Mouse (Mus musculus): ENCODE data around the gene Olfr15.
"Not testable (repeated sequence)": the region's sequence is repeated elsewhere in the genome, so short reads cannot be mapped to it uniquely, and the experiment has no call there.

Gene Olfr15

DNA sequence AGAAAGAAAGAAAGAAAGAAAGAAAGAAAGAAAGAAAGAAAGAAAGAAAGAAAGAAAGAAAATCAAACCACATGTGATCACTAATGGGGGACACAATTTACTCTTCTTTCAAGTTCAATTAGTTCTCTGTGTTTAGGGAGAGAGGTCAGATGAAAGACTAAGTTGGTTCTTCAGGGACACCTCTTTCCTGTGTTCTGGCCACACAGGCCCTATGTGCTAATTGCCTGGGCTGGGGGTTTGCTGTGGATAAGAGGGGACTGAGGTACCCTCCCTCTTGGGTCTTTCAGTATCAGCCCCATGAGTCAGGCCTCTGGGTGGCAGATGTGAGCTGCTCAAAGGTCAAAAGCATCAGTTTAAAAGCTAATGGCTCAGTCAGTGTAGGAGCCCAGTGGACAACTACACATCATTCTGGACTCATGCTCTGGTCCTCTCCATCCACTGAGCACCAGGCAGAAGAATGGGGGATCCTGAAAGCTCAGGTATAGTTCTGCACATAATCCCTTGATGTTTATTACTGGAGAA is at the start of gene Olfr15:
Olfr15 (plus strand) TSS at position 291 of the 522 bp plus-strand sequence.
- DNase-seq = no peak

DNA sequence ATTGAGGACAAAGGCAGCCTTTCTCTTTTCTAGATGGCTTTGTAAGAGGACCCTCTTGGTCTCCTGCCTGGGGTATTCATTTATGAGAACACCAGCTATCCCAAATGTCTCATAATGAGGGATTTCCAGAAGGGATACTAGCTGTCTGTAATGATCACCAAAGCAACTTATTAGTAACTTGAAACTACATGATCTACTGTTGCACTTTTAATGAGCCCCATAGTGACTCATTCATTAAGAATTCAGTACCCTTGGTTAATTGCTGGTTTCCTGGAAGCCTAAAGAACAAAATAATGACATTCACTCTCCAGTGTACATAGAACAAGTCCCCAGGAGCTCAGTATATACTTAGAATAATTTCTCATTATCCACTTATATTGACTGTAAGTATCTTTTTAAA is 49.4 kb upstream of the Olfr15 start:
- no peak for DNase-seq

DNA sequence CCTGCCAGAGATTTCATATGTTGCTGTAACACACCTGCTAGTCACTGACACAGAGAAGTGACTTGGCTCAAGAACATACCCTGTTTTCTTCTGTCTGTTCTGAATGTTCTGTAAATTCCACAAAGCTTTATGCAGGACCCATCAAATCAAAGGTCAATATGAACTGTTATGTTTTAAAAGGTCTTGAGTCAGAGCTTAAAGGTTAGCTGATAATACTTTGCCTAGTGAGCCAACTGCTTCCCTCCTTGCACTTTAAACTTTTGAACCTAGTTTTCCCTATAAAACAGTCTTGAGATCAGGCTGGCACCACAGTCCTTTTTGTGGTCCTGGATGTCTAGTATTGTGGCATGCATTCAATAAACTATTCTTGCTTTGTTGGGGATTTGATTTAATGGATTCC is 42.3 kb upstream of the Olfr15 start:
- DNase-seq = no peak

- DNase-seq = no peak
These were observed 22.5 kb upstream of the Olfr15 start for GRCm38 (mm10) chr16:3808176-3808575.

DNA sequence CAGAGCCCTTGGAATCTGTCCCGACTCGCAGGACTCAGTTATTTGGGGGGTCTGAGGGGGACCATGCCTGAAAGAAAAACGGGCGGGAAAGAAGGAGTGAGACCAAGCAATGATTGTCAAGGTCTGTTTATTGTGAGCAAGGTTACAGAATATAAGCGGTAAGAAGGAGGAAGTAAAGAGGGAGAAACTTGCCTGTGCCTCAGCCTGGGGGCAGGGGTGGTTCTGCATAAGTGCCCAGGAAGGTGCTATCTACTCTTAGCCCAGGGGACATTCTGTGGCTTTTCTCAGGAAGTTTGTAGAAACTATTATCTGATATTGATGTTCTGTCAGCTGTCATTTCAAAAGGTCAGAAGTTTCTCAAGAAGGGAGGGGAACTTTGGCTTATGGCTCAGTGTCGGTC is 16.0 kb upstream of the Olfr15 start:
- not testable (repeated sequence) for DNase-seq

GRCm38 (mm10) chr16:3820202-3820601 is 10.5 kb upstream of the Olfr15 start:
- DNase-seq = no peak

DNA sequence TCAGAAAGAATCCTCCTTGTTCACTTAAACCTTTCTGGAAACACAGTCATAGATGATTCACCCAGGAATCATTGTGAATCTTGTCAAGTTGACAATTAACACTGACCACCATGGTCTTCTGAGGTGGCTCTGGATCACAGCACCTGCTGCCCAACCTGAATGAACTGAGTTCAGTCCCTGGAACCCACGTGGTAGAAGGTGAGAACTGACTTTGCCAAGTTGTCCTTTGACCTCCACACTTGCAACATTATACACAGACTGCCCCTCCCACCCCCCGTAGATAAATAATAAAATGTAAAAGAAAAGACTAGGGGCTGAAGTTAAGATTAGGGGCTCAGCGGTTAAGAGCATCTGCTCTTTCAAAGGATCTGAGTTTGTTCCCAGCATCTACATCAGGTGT is 2.7 kb upstream of the Olfr15 start:
- DNase-seq = no peak

GRCm38 (mm10) chr16:3829727-3830126 is 951 bp upstream of the Olfr15 start:
- no peak for DNase-seq

- no peak for DNase-seq
These were observed 4.8 kb downstream of the Olfr15 start for GRCm38 (mm10) chr16:3835461-3835860.

DNA sequence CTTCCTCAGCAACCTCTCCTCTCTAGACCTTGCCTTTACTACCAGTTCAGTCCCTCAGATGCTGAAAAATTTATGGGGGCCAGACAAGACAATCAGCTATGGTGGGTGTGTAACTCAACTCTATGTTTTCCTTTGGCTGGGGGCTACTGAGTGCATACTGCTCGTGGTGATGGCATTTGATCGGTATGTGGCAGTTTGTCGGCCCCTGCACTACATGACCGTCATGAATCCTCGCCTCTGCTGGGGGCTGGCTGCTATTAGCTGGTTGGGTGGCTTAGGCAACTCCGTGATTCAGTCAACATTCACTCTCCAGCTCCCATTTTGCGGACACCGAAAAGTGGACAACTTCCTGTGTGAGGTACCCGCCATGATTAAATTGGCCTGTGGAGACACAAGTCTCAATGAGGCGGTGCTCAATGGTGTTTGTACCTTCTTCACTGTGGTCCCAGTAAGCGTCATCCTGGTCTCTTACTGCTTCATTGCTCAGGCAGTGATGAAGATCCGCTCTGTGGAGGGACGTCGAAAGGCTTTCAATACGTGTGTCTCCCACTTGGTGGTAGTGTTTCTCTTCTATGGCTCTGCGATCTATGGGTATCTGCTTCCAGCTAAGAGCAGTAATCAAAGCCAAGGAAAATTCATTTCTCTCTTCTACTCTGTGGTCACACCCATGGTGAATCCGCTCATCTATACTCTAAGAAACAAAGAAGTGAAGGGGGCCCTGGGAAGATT is 8.6 kb downstream of the Olfr15 start:
- no peak for DNase-seq

- no peak for DNase-seq
These were observed 12.3 kb downstream of the Olfr15 start for GRCm38 (mm10) chr16:3842989-3843388.

- no peak for DNase-seq
These were observed 13.1 kb downstream of the Olfr15 start for GRCm38 (mm10) chr16:3843796-3844195.

DNA sequence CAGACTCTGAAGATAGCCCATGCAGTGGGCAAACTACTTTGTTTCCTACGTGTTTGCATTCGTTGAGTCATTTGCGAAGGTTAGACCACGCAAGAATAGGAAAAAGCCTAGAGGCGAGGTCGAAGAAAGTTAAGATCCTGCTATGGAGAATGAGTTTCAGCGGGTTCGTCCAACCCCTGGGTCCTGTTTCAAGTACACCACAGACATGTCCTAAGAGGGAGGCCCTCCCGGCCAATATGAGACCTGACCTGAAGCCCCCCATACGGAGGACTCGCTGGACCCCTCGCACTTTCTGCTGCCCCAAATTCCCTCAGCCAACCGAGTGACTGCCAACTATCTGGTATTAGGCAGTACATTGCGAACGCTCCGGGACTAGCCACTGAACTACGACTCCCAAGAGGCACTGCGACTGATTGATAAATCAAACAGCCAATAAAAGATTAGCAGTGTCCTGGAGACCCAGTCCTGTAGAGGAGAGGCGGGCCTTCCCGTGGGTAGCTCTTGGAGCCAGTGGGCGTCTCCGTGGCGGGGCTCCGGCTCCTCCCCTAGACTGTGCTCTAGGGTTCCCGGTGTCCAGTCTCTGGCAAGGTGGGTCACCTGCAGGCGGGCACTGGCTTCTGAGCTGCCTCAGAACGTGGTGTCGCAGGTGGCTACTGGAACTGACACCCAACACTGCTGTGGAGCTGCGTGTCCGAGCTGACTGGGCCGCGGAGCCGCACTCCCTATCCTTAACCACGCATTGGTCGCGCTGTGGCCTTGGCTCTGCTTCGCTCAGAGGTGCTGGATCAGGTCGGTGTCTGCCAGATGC is 16.2 kb downstream of the Olfr15 start, which contains the start of gene Zfp174:
Zfp174 (plus strand) TSS at position 558 of the 808 bp plus-strand sequence.
- peak; percentile 98 for DNase-seq

GRCm38 (mm10) chr16:3847871-3848270 is 17.2 kb downstream of the Olfr15 start:
- DNase-seq = no peak

DNA sequence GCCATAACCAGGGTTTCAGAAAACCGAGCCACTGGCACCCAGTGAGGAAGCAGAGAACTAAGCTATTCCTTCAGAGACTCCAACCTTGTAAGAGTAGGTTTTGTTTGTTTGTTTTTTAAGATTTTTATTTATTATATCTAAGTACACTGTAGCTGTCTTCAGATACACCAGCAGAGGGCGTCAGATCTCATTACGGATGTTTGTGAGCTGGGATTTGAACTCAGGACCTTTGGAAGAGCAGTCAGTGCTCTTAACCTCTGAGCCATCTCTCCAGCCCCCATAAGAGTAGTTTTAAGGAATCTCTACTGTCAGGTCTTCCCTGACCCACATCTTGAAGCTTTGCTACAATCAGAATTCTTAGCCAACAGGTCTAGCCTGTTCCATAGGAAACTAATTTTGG is 17.7 kb downstream of the Olfr15 start:
- no peak for DNase-seq

- DNase-seq = not testable (repeated sequence)
These were observed 20.6 kb downstream of the Olfr15 start for GRCm38 (mm10) chr16:3851301-3851700.

DNA sequence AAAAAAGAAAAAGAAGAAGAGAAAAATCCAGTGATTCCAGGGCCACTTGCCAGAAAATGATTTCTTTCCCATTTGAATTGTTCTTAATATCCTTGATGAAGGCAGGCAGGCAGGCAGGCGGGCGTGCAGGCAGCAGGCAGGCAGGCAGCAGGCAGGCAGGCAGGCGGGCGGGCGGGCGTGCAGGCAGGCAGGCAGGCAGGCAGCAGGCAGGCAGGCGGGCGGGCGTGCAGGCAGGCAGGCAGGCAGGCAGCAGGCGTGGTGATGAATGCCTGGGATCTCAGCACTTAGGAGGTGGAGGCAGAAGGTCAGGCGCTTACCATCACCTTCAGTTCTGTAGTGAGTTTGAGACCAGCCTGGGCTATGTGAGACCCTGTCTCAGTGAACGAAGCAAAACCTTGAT is 21.9 kb downstream of the Olfr15 start:
- DNase-seq = no peak

- DNase-seq = no peak
These were observed 23.9 kb downstream of the Olfr15 start for GRCm38 (mm10) chr16:3854437-3855182.

GRCm38 (mm10) chr16:3855776-3856175 is 25.1 kb downstream of the Olfr15 start:
- no peak for DNase-seq

GRCm38 (mm10) chr16:3859254-3859653 is 28.6 kb downstream of the Olfr15 start:
- DNase-seq = no peak

DNA sequence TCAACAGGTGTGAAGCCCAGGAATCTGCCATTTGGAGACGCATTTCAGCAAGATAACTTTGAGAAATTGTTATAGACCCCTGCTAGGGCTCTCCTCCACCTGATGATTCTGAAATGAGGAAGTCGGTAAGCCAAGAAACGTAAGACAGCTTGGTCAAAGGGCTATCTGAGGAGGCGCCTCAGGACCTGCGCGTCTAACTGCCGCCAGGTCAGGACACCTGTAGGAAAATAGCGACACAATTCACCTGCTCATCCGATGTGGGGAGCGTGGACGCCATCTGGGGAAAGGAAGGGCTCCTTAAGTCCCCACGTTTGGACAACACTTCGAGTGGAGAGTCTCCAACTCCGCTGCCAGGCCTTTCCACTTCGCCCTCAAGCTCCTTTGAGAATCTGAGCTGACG is 41.1 kb downstream of the Olfr15 start:
- DNase-seq = no peak

DNA sequence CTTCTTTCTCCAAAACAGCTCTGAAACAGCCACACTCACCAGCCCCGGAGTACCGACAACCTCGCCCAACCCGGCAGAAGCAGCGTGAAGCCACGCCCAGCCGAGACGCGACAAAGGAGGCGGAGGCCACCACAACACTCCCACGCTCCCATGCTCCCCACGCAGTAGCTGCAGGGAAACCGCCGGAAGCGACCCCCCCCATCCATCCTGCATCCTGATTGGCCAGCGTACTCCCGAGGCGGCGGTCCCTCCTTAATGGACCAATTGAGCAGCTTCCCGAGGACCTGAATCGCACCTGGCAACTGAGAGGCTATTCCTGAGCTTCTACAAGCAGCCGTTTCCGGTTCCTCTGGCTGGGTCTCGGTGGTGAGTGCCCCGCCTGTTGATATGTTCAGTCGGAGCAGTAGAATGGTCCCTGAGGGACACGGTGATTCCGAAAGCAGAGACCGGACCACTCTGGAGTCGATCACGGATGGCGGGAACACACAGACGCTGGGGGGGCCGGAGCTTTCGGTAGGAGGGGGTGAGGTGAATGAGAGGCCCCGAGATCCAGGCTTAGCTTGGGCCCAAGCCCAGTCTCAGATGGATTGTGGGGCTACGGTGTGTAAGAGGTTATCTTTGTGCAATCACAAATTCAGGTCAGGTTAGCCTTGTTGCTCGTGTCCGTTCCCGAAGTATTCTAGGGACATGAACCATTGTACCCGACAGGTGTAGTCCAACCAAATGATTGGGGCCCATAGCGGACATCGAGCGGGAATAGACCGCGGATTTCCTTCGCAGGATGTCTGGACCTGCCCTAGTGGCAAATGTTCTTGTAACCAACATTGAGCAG is 41.8 kb downstream of the Olfr15 start, which contains the start of gene Naa60:
Naa60 (plus strand) TSS at position 160 of the 832 bp plus-strand sequence.
- DNase-seq = peak; percentile 93
